Mouse (Mus musculus): ENCODE measurements around the gene Scoc. TPM values are rescaled to one million over a fixed set of nuclear protein-coding genes. Genes with fewer than 3 reads are reported as not detected.

Gene Scoc
- polyA plus RNA-seq, 1 experiment from 2014 or later, result 90.6 TPM

DNA sequence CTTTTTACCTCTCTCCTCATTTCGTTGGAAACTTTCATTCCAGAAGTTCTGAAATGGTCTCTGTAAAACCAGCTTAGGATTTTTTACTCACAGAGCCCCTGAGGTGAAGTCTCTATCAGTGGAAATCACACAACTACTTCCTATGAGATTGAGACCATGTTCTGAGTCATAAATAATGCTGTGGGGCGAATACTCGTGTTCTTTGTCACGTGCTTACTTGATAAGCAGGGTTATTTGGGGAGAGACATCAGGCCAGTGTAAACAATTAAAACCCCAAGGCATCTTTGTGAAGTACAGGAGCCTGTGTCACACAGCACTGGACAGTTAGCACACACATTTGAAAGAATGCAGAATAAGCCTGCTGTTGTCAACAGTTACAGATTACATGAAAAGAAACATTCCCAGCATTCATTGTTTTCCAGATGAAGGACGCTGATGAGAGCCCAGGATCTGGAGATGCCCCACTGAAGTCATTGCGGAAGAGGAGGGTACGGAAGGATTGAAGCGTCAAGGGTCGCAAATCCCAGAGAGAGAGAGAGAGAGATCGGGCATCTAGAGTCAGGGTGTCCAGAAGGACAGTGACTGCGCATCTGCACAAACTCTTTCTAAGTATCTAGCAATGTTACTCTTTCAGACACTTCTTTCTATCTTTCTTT lies 32.0 kb downstream of the Scoc start:
- no peak overlapping the region for H3K4me2 ChIP-seq (replicated peaks; ENCODE audit: low read depth)
- no peaks in the 10 kb centered on the region for H3K9me3 ChIP-seq (ENCODE audit: control insufficient read depth)
- H3K9ac ChIP-seq (ENCODE audit: low read depth, low read length), result no peak overlapping the region
- H3K36me3 ChIP-seq (ENCODE audit: control insufficient read depth, insufficient read depth), result no peaks in the 10 kb centered on the region
- H3K27ac ChIP-seq (ENCODE audit: low read depth, low read length), result no peak overlapping the region
- H3K27me3 ChIP-seq (replicated peaks; ENCODE audit: control insufficient read depth, insufficient read depth, low read length), result no peaks in the 10 kb centered on the region
- H3K4me3 ChIP-seq (ENCODE audit: low read depth, low read length), result no peak overlapping the region
- ATAC-seq, result no peak
- TF ChIP-seq CTCF (IDR thresholded peaks at IDR 0.05; ENCODE audit: low read depth), result no peak
- no peaks in the 10 kb centered on the region for H3K4me1 ChIP-seq (replicated peaks; ENCODE audit: control insufficient read depth, insufficient read depth, low read length)
- 58% methylated on average over 11 of the region's 11 CpGs for WGBS

DNA sequence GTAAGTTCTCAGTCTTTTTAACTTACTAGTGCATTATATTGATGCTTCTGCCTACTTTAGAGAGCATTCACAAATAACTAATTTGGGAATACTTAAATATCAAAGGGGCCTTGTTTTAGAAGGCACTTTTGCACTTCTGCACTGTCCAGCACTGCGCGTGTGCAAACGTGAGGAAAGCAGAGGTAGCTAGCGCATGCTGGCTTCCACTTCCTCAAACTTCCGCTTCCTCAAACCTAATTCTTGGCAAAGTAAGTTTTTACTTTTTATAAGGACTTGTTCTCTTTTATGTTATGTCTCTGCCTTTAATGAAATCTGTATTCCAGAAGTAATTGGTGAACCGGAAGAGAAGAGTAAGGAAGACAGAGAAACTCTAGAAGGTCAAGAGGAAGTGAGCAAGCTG lies 33.0 kb downstream of the Scoc start:
- TF ChIP-seq CTCF (IDR thresholded peaks at IDR 0.05; ENCODE audit: low read depth), result no peak
- Histone ChIP-seq H3K4me1 (replicated peaks; ENCODE audit: control insufficient read depth, insufficient read depth, low read length) (no peaks in the 10 kb centered on the region), H3K4me2 (replicated peaks; ENCODE audit: low read depth) (no peak overlapping the region), H3K9ac (ENCODE audit: low read depth, low read length) (no peak overlapping the region), H3K9me3 (ENCODE audit: control insufficient read depth) (no peaks in the 10 kb centered on the region), H3K36me3 (ENCODE audit: control insufficient read depth, insufficient read depth) (no peaks in the 10 kb centered on the region), H3K27me3 (replicated peaks; ENCODE audit: control insufficient read depth, insufficient read depth, low read length) (no peaks in the 10 kb centered on the region), H3K27ac (ENCODE audit: low read depth, low read length) (no peak overlapping the region), H3K4me3 (ENCODE audit: low read depth, low read length) (no peak overlapping the region)
- no peak for ATAC-seq
- 88% methylated on average over 6 of the region's 6 CpGs for WGBS

DNA sequence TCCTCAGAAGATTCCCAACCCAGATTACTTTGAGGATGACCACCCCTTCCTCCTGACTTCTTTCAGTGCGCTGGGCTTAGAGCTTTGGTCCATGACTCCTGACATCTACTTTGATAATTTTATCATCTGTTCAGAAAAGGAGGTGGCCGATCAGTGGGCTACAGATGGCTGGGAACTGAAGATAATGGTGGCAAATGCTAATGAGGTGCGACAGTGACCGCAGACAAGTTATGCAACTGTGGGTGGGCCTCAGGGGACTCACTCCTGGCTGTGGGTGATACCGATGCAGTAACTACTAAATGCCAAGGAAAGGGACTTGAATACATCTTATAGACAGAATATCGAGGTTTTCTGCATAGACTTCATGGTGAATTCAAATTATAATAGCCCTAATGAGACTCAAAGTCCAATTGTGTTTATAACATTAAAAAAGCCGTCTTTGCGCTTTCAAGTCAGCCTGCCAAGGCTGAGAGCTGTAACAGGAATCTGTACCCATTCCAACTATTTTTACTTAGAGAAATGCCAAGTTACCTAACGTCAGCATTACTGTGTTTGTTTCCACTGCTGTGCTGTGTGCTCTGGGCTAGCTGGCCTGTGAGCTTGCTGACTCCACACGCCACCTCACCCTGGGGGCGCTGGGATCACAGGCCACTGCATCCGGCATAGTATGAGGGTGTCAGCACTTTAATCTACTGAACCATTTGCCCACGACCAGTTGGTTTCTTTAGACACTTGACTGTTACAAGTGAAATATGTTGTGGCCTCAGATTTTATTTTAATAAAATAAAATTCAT lies 35.0 kb downstream of the Scoc start:
- Histone ChIP-seq H3K36me3 (ENCODE audit: control insufficient read depth, insufficient read depth) (no peaks in the 10 kb centered on the region), H3K4me3 (ENCODE audit: low read depth, low read length) (no peak overlapping the region), H3K9me3 (ENCODE audit: control insufficient read depth) (no peaks in the 10 kb centered on the region), H3K27me3 (replicated peaks; ENCODE audit: control insufficient read depth, insufficient read depth, low read length) (no peaks in the 10 kb centered on the region), H3K9ac (ENCODE audit: low read depth, low read length) (no peak overlapping the region), H3K4me1 (replicated peaks; ENCODE audit: control insufficient read depth, insufficient read depth, low read length) (no peaks in the 10 kb centered on the region), H3K4me2 (replicated peaks; ENCODE audit: low read depth) (no peak overlapping the region), H3K27ac (ENCODE audit: low read depth, low read length) (no peak overlapping the region)
- TF ChIP-seq CTCF (IDR thresholded peaks at IDR 0.05; ENCODE audit: low read depth), result no peak
- no peak for ATAC-seq
- 77% methylated on average over 13 of the region's 13 CpGs for WGBS

DNA sequence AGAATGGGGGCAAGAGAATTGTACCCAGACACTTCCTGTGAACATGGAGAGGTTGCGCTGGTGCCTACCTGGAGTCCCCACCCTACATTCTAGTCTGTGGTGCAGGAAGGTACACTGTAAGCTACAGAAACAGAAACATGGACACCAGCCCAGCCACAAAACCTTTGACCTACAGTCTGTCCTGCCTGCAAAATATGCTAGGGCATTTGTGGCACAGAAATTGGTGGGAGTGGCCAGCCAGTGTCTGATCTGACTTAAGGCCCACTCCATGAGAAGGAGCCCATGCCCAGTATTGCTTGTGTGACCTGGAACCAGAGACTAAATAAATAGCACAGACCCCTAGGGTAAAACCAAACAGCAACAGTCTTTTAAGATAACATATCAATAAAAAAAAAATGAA lies 36.8 kb downstream of the Scoc start:
- no peak for TF ChIP-seq CTCF (IDR thresholded peaks at IDR 0.05; ENCODE audit: low read depth)
- H3K9ac ChIP-seq (ENCODE audit: low read depth, low read length), result no peak overlapping the region
- no peak overlapping the region for H3K27ac ChIP-seq (ENCODE audit: low read depth, low read length)
- no peak overlapping the region for H3K4me2 ChIP-seq (replicated peaks; ENCODE audit: low read depth)
- H3K9me3 ChIP-seq (ENCODE audit: control insufficient read depth), result no peaks in the 10 kb centered on the region
- no peaks in the 10 kb centered on the region for H3K4me1 ChIP-seq (replicated peaks; ENCODE audit: control insufficient read depth, insufficient read depth, low read length)
- H3K4me3 ChIP-seq (ENCODE audit: low read depth, low read length), result no peak overlapping the region
- WGBS, result 100% methylated on average over 1 of the region's 1 CpGs
- H3K36me3 ChIP-seq (ENCODE audit: control insufficient read depth, insufficient read depth), result no peaks in the 10 kb centered on the region
- no peak for ATAC-seq
- no peaks in the 10 kb centered on the region for H3K27me3 ChIP-seq (replicated peaks; ENCODE audit: control insufficient read depth, insufficient read depth, low read length)

DNA sequence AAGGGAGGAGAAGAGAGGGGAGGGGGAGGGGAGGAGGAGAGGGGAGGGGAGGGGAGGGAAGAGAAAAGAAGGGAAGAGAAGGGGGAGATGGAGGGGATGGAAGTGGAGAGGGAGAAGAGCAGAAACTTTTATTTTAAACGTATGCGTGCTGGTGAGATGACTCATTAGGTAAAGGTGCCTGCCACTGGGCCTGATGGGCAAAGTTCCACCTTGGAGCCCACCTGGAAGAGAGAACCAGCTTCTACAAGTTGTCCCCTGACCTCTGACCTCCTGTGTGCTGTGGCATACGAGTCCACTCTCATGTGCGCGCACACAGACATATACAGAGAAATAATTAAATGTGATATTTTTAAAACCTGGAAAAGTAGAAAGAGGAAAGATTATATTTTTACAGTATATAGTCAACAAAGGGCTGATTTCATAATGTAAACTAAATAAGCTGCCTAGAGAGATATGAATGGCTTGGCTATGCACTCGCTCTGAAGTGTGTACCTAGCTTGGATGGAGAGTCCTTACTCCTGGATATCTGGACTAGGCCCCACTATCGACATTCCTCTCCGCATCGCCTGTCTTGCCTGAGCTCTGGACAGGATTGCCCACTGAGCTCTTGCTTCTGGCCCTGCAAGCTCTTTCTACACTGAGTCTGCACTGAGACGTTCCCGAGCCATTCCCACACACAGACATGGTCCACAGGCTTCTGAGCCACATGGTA lies 39.2 kb downstream of the Scoc start:
- WGBS, result 86% methylated on average over 11 of the region's 11 CpGs
- H3K27me3 ChIP-seq (replicated peaks; ENCODE audit: control insufficient read depth, insufficient read depth, low read length), result no peaks in the 10 kb centered on the region

GRCm38 (mm10) chr8:83417970-83418369 lies 40.2 kb downstream of the Scoc start:
- TF ChIP-seq CTCF (IDR thresholded peaks at IDR 0.05; ENCODE audit: low read depth), result no peak
- H3K27me3 ChIP-seq (replicated peaks; ENCODE audit: control insufficient read depth, insufficient read depth, low read length), result no peaks in the 10 kb centered on the region
- no peak overlapping the region for H3K4me3 ChIP-seq (ENCODE audit: low read depth, low read length)

More for the DNA sequence above, 39.2 kb downstream of the Scoc start:
- no peak for ATAC-seq
- H3K4me1 ChIP-seq (replicated peaks; ENCODE audit: control insufficient read depth, insufficient read depth, low read length), result no peaks in the 10 kb centered on the region
- TF ChIP-seq CTCF (IDR thresholded peaks at IDR 0.05; ENCODE audit: low read depth), result no peak
- no peak overlapping the region for H3K27ac ChIP-seq (ENCODE audit: low read depth, low read length)
- H3K4me3 ChIP-seq (ENCODE audit: low read depth, low read length), result no peak overlapping the region
- H3K4me2 ChIP-seq (replicated peaks; ENCODE audit: low read depth), result no peak overlapping the region
- H3K9ac ChIP-seq (ENCODE audit: low read depth, low read length), result no peak overlapping the region
- H3K36me3 ChIP-seq (ENCODE audit: control insufficient read depth, insufficient read depth), result no peaks in the 10 kb centered on the region
- H3K9me3 ChIP-seq (ENCODE audit: control insufficient read depth), result no peaks in the 10 kb centered on the region

More at GRCm38 (mm10) chr8:83417970-83418369, 40.2 kb downstream of the Scoc start:
- WGBS, result 75% methylated on average over 6 of the region's 6 CpGs
- Histone ChIP-seq H3K4me2 (replicated peaks; ENCODE audit: low read depth) (no peak overlapping the region), H3K9ac (ENCODE audit: low read depth, low read length) (no peak overlapping the region), H3K4me1 (replicated peaks; ENCODE audit: control insufficient read depth, insufficient read depth, low read length) (no peaks in the 10 kb centered on the region), H3K27ac (ENCODE audit: low read depth, low read length) (no peak overlapping the region), H3K36me3 (ENCODE audit: control insufficient read depth, insufficient read depth) (no peaks in the 10 kb centered on the region), H3K9me3 (ENCODE audit: control insufficient read depth) (no peaks in the 10 kb centered on the region)
- ATAC-seq, result no peak
